Mouse (Mus musculus) heart, adult 2 months (tissue): ENCODE measurements at regions not wholly inside any gene's neighbourhood (a gene's known extent, or its start where the extent isn't known, plus 50 kb on each side); places are given as distances from the start of the nearest gene placed in this dataset.
"Not testable (repeated sequence)": the region's sequence is repeated elsewhere in the genome, so short reads cannot be mapped to it uniquely, and the experiment has no call there.

Source experiments
- CTCF ChIP-seq: fragments of 200-600 bp; IDR thresholded peaks from 2 replicates; pipeline ENCODE4 v1.8.1; 2022; ENCODE audit warnings: antibody characterized with exemption, mild to moderate bottlenecking, moderate library complexity
- EP300 ChIP-seq: fragments of 200-500 bp; IDR thresholded peaks from 2 replicates; pipeline ENCODE4 v1.6.1; 2011; ENCODE audit warnings: low read depth, low read length, control low read depth; ENCODE audit not compliant: insufficient read depth
- POLR2A ChIP-seq: fragments of 200-500 bp; IDR thresholded peaks from 2 replicates; pipeline ENCODE4 v1.6.1; 2011; ENCODE audit warnings: mild to moderate bottlenecking, low read depth, low read length, control low read depth; ENCODE audit not compliant: insufficient read depth

- TF ChIP-seq CTCF, POLR2A, EP300: not testable (repeated sequence)
Observed at GRCm38 (mm10) chrX:122831222-122831621, 198.2 kb downstream of the Gm17521 start.
